Mouse (Mus musculus) thymus, adult 2 months (tissue): ENCODE measurements around the gene Rimbp2.

Experiments used
- CTCF ChIP-seq: fragments of 200-500 bp; IDR thresholded peaks from 2 replicates; pipeline ENCODE4 v1.5.1; 2012; ENCODE audit warnings: mild to moderate bottlenecking, control low read depth, low read length, moderate library complexity, borderline replicate concordance; ENCODE audit not compliant: control insufficient read depth, poor library complexity, insufficient read depth; ENCODE audit errors: extremely low read depth
- POLR2A ChIP-seq: fragments of 200-500 bp; IDR thresholded peaks from 2 replicates; pipeline ENCODE4 v1.6.1; 2012; ENCODE audit warnings: mild to moderate bottlenecking, low read length, control low read depth, moderate library complexity; ENCODE audit not compliant: control insufficient read depth, poor library complexity, insufficient read depth; ENCODE audit errors: extremely low read depth

- no peak for TF ChIP-seq CTCF
- no peak for TF ChIP-seq POLR2A
Observed at GRCm38 (mm10) chr5:128837045-128837444, 116.2 kb downstream of the Rimbp2 start.
